Mouse (Mus musculus) yolk sac, embryonic 10.5 days (tissue): ENCODE results near the gene Mrs2.
"Not testable (repeated sequence)": the region's sequence is repeated elsewhere in the genome, so short reads cannot be mapped to it uniquely, and the experiment has no call there.

ENCODE experiments used
- DNase-seq: peaks from one replicate; pipeline ENCODE4 v3.0.0-alpha.2; 2017; ENCODE audit warnings: low spot score

The Mrs2 gene

DNA sequence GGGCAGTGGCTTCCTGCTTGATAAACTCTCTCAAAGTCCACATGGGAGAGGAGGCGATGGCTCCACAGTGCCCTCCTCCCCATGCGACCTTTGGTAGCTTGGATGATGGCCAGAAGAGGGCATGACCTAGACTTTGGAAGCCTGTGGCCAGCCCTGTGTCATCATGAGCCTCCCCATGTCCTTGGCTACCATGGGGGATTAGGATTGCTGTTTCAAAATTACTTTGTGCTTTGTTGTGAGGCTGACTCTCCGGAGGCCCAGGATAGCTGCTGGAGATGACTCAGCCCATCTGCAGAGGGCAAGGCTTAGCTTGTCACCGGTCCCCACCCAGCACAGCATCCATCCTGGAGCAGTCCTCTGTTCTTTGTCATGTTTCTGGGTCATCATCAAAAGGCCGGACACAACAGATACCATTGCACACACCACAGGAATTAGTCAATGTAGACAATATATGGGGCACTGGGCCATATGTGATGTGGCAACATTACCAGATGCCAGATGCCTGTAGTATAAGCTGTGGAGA lies 42.3 kb downstream of the Mrs2 start:
- peak; percentile 79 for DNase-seq

DNA sequence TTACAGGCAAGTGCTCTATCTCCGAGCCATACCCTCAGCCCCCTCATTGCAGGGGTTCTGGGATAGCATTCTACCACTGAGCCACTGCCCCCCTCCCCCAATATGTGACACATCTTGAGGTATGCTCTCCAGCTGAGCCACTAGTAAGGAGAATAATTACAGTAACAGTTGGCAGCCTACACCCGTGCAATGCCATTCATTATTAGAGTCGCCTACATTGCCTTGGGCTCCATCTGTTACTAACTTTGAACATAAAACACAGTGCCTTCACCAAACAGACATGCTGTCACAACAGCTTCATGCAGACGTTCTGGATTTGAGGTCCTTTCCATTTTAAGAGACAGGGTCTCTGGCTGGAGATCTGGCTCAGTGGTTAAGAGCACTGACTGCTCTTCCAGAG lies 43.8 kb downstream of the Mrs2 start:
- no peak for DNase-seq

DNA sequence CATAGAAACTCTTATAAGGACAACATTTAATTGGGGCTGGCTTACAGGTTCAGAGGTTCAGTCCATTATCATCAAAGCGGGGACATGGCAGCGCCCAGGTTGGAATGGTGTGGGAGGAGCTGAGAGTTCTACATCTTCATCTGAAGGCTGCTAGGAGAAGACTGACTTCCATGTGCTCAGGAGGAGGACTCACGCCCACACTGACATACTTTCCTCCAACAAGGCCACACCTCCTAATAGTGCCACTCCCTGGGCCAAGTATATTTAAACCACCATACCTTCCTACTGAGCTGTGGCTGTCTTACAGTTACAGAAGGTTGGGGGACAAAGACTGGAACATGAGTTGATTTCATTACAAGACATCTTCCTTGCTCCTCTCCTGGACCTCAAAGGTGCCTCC lies 48.4 kb downstream of the Mrs2 start:
- not testable (repeated sequence) for DNase-seq

DNA sequence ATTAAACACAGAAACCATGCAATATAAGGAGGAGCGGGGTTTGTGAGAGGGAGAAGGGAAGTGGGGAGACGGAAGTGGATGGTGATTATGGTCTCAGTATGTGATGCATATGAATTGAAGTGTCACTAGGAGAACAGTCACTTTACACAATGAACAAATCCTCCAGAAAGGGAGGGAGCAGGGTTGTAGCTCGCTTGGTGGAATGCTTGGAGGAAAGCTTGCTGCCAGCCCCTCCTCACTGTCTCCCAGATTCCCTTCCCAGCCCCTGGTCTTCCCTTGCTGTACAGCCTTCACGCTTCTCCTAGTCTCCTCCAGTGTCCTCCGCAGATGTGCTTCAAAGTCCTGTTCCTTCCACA lies 54.4 kb downstream of the Mrs2 start:
- no peak for DNase-seq

DNA sequence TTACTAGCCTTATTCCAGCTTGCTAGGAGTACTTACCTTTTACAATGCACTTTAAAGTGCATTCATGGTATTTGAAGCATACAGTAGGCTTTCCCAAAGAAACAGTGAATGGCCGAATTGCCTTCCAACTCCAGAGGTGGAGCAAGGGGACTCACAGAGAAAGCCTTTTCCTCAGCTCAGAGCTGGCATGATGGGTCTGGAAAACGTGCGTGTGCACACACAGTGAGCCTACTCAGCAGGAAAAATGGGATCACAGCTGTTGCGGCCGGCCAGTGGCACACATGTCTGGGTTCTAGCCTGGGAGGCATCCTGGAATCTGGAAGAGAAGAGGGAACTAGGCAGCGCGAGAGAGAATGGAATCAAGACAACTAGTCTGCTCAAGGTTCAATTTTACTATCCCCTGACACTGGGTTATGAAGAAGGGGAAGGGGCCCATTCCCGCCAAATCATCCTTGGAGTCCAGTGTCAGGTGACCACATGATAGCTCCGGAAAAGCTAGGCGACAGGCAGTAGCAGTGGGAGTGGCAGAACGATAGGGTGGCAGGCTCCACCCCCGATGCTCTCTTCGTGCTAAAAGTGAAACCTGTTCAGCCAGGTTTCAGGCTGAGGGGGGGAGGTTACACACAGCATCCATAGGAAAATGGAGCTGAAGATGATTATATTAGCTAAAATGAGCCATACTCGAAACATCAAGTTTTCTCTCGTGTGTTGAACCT lies 54.9 kb downstream of the Mrs2 start:
- no peak for DNase-seq

DNA sequence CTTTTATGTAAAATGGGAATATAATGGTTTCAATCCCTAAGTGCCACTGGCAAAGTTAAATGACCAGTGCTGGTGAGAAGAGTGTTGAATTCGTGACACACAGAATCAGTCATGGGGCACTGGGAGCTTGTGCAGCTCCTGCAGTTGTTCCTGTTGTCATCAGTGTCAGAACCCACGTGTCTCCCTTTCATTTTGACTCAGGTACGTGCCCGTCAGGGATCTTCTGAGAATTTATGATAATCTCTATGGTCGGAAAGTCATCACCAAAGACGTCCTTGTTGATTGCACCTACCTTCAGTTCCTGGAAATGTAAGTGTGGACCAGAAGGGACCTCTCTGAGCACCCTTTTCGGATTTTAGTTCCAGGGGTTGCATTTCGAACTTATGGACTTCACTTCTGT lies 58.1 kb downstream of the Mrs2 start:
- no peak for DNase-seq

DNA sequence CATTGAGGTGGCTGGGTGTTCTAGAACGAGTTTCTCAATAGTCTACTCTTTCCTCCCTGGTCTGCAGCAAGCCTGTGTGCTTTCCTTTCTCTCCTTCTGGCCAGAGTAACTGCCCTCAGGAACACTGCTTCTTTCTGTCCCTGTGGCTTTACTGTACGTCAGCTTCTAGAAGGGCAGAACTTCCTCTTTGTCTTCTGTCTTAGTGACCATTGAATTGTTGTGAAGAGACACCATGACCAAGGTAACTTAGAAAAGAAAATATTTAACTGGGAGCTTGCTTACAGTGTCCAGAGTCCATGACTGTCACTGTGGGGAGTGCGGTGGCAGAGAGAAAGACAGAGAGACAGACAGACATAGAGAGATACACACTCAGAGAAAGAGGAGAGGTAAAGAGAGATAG lies 60.1 kb downstream of the Mrs2 start:
- DNase-seq, result peak; percentile 40

DNA sequence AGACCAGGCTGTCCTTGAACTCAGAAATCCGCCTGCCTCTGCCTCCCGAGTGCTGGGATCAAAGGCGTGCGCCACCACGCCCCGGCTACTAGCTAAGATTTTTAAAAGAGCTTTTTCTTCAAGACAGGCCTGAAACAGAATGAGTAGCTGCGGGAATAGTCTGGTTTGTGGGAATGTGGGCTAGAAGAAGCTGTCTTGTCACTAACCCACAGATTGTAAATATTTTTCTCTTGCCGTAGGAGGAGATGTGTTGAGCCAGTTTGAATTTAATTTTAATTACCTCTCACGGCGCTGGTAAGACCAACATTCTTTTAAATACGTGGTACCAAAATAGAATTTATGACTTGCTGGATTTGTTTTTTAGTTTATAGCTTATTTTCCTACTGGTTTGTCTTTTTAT lies 61.5 kb downstream of the Mrs2 start:
- no peak for DNase-seq

DNA sequence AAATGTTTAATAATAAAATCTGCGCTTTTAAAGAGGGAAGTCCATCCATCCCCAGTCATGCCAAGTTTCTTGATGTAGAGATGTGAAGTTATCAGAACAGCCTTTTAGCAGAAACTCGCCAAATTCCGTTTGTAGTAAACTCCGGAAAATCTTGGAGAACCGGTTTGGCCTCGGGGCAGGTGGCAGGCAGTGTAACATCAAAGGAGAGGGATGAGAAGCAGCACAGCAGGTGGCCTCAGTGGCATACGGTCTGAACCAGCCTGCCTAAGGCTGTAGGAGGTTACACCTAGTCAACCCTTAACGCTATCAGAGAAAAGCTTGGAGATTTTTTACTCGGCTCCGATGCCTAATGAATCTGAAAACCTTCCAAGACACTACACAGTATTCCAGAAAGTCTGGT lies 64.7 kb downstream of the Mrs2 start:
- DNase-seq, result no peak

DNA sequence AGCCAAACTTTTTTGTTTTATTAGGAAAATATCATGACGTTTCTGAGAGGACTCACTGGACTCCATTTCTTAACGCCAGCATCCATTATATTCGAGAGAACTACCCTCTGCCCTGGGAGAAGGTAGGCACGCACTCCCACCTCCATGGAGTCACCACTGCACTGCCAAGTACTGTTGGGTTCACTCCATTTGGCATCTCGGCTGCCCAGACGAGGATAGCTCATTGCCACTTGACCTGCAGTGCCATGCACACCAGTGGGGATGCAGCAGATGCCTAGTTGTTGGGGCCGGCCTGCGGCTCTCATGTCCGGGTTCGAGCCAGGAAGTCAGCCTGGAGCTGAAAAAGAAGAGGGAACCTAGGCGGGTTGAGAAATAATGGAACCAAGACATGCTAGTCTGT lies 65.1 kb downstream of the Mrs2 start:
- DNase-seq, result no peak

DNA sequence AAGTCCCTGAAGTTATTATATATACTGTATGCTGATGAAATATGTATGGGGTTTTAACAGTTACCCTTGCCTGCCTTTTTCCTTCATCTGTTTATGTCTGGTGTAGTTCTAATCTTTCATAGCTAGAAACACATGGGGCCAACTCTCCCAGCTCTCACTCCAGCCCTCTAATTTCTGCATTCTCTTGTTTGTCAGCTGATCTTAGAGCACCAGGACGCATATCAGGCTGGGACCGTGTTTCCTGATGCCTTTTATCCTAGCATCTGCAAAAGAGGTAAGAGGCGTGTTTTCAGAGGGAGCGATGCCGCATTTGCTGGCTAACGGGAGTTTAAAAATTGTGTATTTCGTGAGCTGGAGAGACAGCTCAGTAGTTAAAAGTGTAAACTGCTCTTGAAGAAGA lies 67.5 kb downstream of the Mrs2 start:
- no peak for DNase-seq

DNA sequence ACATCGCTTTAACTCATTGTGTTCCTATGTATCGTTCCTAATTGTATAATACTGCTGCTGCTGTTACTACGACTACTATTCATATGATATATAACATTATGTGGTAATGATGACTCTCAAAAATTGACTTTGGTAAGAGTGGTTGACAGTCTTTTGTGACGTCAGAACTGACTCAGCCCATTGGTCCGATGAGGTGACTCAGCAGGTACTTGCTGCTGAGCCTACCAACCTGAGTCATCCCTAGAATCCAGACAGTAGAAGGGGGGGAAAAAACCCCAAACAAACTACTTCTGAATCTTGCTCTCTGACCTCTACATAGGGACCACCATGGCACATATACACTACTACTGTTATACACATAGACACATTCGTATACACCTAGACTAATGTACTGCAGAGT lies 71.3 kb downstream of the Mrs2 start:
- no peak for DNase-seq

DNA sequence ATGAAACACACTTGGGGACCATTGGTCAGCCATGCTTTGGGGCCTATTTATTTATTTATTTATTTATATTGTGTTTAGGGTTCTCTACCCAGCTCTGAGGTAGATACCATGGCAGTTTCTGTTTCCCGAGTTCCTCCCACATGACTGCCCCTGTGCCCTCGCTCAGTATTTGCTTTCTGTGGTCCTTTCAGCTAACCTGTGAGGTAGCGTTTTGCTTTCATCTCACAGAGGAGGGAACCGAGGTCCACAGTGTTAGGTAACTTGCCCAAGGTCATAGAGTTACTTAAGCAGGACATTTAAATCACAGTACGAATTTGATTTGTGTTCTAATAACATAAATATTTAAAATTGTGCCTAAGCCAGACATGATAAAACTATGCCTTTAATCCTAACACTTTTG lies 73.0 kb downstream of the Mrs2 start:
- DNase-seq, result no peak

DNA sequence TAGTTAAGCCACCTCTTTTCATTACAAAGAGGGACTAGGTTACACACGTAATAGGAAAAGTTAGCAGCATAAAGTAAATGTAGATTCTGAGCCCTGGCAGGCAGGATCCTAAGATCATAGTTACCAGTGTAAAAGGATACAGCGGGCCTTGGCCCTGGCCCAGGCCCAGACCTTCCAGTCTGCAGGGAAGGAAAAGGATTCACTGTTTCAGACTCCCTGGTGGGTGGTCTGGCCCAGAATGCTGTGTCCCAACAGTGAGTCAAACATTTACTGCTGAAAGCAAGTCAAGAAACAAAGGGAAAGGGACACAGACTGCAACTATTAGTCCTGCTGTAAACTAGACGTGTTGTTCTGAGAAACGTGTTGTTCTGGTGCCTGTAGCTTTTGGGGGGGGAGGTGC lies 74.6 kb downstream of the Mrs2 start:
- DNase-seq, result peak; percentile 10

DNA sequence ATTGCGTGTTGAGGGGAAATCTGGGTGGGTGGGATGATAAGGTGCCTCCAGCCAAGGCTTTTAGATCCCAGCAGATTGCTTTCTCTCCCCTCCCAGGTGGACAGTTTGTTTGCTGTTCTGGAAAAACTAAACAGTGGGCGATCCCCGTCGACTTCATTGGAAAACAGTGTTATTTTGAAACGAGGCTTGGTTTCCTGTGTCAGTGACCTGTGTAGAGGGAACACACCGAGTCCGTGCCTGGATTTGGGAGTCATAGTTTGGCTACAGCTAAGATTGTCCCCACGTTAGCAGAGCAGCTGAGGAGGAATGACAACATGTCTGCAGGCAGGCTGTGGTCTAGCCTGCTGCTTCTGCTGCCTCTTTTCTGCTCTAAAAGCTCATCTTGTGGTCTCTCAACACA lies 76.9 kb downstream of the Mrs2 start:
- no peak for DNase-seq

DNA sequence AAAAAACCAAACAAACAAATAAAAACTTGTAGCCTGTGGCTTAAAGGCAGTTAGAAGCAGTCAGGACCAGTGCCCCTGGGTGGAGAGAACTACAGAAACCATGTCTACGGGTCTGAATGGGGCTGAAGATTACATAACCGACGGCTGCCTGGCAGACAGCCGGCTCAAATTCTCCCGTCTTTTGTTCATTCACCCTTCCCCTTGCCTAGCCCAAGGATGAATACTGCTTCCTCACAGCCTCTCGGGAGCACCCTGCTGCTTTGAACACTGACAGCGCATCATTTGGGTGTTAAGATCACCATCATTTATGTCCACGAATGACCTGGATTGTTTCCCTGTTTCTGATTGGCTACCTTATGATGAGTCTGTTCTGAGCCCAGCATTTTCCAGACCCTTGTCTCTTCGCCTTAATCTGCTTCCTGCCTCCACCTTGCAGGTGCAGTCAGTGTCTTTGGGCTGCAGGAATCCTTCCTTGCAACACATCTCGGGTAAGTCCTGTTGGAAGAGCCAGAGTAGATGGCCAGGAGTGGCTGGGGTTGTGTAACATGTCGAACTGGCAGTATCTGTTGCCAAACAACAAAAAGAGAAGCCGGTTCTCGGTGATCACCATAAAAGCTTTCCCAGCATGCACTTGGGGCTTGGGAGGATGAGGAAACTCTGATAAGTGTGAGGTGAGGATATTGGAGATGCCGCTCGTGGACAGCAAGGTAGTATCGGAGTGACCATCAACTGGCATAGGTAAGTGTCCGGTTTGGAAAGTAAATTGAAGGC lies 77.5 kb downstream of the Mrs2 start, which contains the start of gene Gpld1:
Gene Gpld1, plus strand, starts transcription at position 641 of the 771 bp plus-strand sequence.
- DNase-seq, result no peak

DNA sequence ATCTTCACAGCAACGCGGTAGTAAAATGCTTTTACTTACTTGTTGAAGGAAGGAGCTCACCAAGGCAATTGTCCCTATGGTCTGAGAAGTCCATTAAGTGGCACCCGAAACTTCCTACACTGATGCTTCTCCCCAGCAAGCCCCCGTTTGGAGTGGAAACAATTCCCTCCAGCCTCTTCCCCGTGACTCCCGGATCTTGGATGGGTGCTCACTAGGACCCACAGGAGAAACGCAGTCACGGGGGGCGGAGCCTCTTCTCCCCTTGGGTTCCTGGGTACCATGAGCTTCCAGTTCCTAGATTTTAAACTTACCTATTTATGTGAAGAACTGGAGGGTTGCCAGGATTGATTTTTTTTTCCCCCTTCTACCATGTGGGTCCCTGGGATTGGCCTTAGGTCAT lies 80.7 kb downstream of the Mrs2 start:
- DNase-seq, result no peak

DNA sequence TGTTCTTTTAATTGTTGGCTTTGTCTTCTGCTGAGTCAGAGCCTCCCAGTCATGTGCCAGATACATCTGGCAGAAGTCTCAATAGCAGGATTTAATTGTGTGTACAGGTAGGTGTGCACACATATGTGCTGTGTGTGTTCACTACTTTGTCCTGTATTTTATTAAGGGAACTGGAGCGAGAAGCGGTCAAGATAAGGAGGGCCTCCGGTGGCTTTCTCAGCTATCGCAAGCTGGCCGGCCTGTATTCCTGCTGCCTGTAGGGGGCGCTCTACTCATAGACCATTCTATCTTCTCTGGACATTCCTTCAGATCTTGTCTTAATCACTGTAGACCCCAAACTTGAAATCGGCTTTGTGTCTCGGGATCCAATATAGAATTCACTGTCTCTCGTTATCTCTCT lies 81.5 kb downstream of the Mrs2 start:
- peak; percentile 57 for DNase-seq

DNA sequence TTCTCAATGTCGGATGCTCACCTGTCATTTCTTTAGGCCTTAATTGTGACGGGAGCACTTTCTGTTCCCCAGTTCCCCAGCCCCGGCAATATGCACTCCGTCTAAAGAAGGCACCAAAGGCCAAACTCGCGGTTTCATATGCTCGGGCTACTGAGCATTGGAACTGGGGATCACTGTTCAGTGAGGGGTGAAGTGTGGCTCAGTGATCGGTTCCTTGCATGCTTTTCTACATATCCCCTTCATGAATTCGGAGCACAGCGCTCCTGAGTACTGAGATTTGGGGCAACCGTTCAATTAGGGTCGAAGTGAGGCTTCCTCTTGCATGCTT lies 82.4 kb downstream of the Mrs2 start:
- DNase-seq, result no peak
